Mouse (Mus musculus) cortical plate, adult 2 months (tissue): ENCODE measurements around the gene Zfp541.

ENCODE experiments used
- CTCF ChIP-seq: fragments of 200-500 bp; IDR thresholded peaks from 2 replicates; pipeline ENCODE4 v1.5.1; 2011; ENCODE audit warnings: mild to moderate bottlenecking, control low read depth, low read length; ENCODE audit not compliant: insufficient read depth; ENCODE audit errors: extremely low read depth
- POLR2A ChIP-seq: fragments of 200-500 bp; IDR thresholded peaks from 2 replicates; pipeline ENCODE4 v1.6.1; 2011; ENCODE audit warnings: mild to moderate bottlenecking, low read length, control low read depth; ENCODE audit not compliant: insufficient read depth; ENCODE audit errors: extremely low read depth

DNA sequence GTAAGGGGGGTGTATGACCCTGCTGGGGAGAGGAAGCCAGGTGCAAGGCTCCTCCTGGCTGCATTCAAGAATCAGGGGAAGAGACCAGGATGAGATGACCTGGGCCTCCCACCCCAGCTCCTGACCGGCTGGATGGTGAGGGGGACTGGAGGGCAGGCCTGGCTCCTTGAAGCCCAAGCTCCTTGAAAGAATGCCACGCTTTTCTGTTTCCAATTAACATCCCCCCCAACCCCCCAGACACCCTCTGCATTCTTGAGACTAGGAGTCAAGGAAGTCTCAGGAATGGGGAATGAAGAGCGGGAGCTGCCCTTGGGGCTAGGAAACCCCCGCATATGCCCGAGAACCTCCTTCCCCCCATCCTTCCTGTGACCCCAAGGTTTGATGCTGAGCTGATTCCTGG, 17.1 kb upstream of the Zfp541 start:
- TF ChIP-seq CTCF: no peak
- TF ChIP-seq POLR2A: no peak
